Mouse (Mus musculus) megakaryocyte, embryonic 14.5 days (primary cell): ENCODE results near the gene Itpripl1.

Experiments
- FLI1 ChIP-seq: IDR thresholded peaks from 2 replicates; pipeline ENCODE4 v1.6.1; 2012; ENCODE audit warnings: low read length, inconsistent platforms, mixed read lengths
- GATA1 ChIP-seq: IDR thresholded peaks from 3 replicates; pipeline ENCODE4 v1.6.1; 2012; ENCODE audit warnings: mixed read lengths, low read length, inconsistent platforms, borderline replicate concordance

DNA sequence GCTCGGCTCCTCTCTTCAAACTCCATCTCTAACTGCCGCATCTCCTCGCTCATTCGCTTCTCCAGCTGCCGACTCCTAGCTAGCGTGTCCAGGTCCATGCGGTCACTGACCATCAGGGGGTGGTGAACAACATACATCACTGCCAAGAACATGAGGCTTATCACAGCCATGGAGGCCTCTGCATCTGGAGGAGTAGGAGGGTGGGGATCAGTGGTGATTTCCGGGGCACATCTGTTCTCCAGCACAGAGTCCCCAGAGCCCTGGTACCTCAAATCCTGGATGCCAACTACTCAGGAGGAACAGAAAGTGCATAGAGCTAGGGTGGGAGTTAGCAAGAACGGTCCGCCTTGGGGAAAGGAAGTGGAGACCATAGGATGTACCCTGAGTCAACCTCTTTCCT lies 1.2 kb downstream of the Itpripl1 start:
- TF ChIP-seq GATA1 (no peak), FLI1 (no peak)
